Mouse (Mus musculus) brain, embryonic 14.5 days (tissue): ENCODE data around the gene Ajap1.

Experiments used
- CTCF ChIP-seq: fragments of 200-500 bp; IDR thresholded peaks from 2 replicates; pipeline ENCODE4 v1.5.1; 2012; ENCODE audit warnings: inconsistent platforms, mild to moderate bottlenecking, moderate library complexity, borderline replicate concordance; ENCODE audit not compliant: insufficient read depth, insufficient read length; ENCODE audit errors: extremely low read depth
- POLR2A ChIP-seq: fragments of 200-500 bp; IDR thresholded peaks from 2 replicates; pipeline ENCODE4 v1.6.1; 2012; ENCODE audit warnings: mild to moderate bottlenecking, inconsistent platforms, borderline replicate concordance; ENCODE audit not compliant: poor library complexity, insufficient read depth, insufficient read length, severe bottlenecking; ENCODE audit errors: extremely low read depth

GRCm38 (mm10) chr4:153480551-153481262, 1.9 kb downstream of the Ajap1 start:
- TF ChIP-seq POLR2A (no peak), CTCF (peak; percentile 93)
